Mouse (Mus musculus): ENCODE data around the gene Tecpr2. TPM values are rescaled to one million over a fixed set of nuclear protein-coding genes. Genes with fewer than 3 reads are reported as not detected.

Tecpr2 gene
- polyA plus RNA-seq, 1 experiment from 2014 or later, result 5.7 TPM

DNA sequence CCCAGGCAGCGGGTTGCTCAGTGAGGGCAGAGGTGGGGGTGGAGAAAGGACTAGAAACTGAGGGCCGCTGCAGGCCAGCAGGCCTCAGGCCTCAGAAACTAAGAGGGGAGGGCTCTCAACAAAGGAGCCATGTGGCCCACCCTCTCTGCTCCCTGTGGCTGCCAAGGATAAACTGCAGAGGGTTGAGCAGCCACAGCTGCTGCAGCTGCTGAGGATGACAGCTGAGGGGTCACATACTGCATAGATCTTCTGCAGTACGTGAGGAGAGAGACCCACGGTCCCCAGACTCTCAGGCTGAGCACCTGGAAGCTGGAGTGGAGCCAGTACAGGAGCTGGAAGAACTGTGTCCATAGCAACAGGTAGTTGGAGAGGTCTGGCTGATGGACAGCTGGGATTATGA is 95.5 kb downstream of the Tecpr2 start:
- H3K9me3 ChIP-seq, result no peaks in the 10 kb centered on the region
- H3K9ac ChIP-seq, result no peak overlapping the region
- no peak overlapping the region for H3K27ac ChIP-seq
- H3K36me3 ChIP-seq, result no peaks in the 10 kb centered on the region
- 69% methylated on average over 4 of the region's 4 CpGs for WGBS
- ATAC-seq (ENCODE audit: insufficient number of reproducible peaks, insufficient read depth, low FRiP score, low TSS enrichment), result peak; percentile 28; the same call in 1 of the 2 replicates
- H3K4me1 ChIP-seq, result no peaks in the 10 kb centered on the region
- no peak overlapping the region for H3K4me2 ChIP-seq (replicated peaks)
- H3K4me3 ChIP-seq, result no peak overlapping the region
- no peaks in the 10 kb centered on the region; the same call in 1 of the 2 replicates for H3K27me3 ChIP-seq

DNA sequence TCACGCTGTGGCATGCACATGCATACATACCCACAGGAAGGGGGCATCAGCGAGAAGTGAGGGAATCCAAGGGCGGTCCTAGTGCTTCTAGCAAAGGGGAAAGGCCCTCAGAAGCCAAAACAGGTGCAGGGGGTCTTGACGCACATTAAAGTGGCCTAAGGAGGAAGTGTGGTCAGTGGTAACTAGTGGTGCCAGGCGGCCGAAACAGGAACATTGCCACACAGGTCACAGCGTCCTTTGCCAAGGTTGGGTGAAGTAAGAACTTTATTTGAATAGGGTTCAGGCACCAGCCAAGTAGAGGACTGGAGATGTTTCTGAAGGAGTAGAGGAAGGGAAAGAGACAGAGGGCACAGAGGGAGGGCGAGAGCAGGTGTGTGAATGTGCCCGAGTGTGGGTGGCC is 96.1 kb downstream of the Tecpr2 start:
- Histone ChIP-seq H3K27me3 (no peaks in the 10 kb centered on the region; the same call in 1 of the 2 replicates), H3K9ac (no peak overlapping the region), H3K9me3 (no peaks in the 10 kb centered on the region), H3K36me3 (no peaks in the 10 kb centered on the region), H3K4me3 (no peak overlapping the region), H3K4me1 (no peaks in the 10 kb centered on the region), H3K4me2 (replicated peaks) (no peak overlapping the region), H3K27ac (no peak overlapping the region)
- no peak for ATAC-seq (ENCODE audit: insufficient number of reproducible peaks, insufficient read depth, low FRiP score, low TSS enrichment)
- WGBS, result 85% methylated on average over 9 of the region's 9 CpGs

DNA sequence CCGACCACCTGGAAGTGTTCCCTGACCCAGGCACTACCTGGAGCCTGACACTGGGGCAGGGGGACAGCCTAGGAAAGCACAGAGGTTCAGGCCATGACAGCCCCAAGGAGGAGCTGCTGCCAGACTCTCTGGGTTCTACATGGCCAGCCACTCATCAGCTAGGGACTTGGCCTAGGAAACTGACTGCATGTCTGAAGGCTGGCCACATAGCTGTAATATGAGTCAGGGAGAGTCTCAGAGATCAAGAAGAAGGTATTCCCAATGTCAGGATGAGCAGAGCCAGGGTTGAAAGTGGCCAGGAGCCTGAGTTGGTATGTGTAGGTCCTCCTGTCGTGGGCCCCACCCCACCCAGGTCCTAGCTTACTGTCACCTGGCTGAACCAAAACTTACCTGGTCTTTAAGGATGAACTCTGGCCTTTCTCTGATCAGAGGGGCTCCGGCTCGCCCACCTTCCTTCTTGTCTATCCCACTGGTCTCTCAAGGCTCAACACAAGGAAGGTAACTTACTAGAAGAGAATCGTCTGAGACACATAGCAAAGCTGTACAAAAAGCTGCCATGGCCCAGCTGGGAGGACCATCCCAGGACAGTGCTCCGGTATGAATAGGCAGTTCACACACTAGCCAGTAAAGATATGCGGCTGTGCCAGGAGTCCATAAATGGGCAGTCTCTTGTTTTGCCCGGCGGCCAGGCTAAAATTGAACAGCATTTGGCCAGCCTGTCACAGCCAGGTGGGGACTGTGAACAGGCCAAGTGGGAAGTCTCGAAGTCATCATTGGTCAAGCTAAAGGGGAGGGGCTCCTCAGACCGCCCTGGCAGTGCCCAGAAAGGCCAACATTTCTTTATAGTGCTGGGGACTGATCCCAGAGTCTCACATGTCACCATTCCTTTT is 97.7 kb downstream of the Tecpr2 start:
- Histone ChIP-seq H3K4me3 (no peak overlapping the region), H3K27me3 (no peaks in the 10 kb centered on the region), H3K9ac (no peak overlapping the region), H3K4me2 (replicated peaks) (no peak overlapping the region), H3K9me3 (no peaks in the 10 kb centered on the region), H3K27ac (no peak overlapping the region), H3K36me3 (no peaks in the 10 kb centered on the region), H3K4me1 (no peaks in the 10 kb centered on the region)
- 84% methylated on average over 11 of the region's 11 CpGs for WGBS
- ATAC-seq (ENCODE audit: insufficient number of reproducible peaks, insufficient read depth, low FRiP score, low TSS enrichment), result no peak

DNA sequence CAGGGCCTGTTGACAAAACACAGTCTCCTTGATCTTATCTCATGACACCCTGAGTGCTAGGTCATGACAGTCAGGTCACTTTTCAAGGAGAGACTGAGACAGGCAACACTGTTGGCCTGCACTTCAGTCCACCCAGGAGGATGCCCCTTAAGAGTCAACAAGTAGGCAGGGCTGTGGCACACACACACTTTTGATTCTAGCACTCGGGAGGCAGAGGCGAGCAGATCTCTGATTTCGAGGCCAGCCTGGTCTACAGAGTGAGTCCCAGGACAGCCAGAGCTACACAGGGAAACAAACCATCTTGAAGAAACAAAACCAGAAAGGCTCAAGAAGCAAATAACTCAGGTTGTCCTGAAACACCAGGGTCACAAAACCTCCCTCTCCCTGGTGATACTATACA is 100.3 kb downstream of the Tecpr2 start:
- no peaks in the 10 kb centered on the region for H3K36me3 ChIP-seq
- H3K27ac ChIP-seq, result no peak overlapping the region
- 88% methylated on average over 3 of the region's 3 CpGs for WGBS
- H3K4me2 ChIP-seq (replicated peaks), result no peak overlapping the region
- no peak overlapping the region for H3K4me3 ChIP-seq
- H3K9me3 ChIP-seq, result no peaks in the 10 kb centered on the region
- peaks cover 4% of the 10 kb centered on the region; the same call in 1 of the 2 replicates for H3K4me1 ChIP-seq
- H3K27me3 ChIP-seq, result no peaks in the 10 kb centered on the region
- H3K9ac ChIP-seq, result no peak overlapping the region
- ATAC-seq (ENCODE audit: insufficient number of reproducible peaks, insufficient read depth, low FRiP score, low TSS enrichment), result no peak

DNA sequence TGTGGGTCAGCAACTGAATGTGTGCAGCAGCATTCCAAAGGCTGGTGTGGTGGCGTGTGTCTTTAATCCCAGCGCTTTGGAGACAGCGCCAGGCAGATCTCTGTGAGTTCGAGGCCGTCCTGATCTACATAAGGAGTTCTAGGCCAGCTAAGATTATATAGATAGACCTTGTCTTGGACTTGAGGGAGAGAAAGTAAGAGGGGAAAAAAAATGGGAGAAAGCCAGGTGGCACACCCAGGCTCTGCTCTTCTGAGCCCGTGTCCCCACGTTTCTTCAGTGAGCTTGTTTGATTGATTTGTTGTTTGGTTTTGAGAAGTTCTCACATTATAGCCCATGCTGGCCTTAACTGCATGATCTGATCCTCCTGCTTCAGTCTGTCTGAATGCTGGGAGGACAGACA is 101.4 kb downstream of the Tecpr2 start:
- no peak overlapping the region for H3K27ac ChIP-seq
- H3K4me2 ChIP-seq (replicated peaks), result no peak overlapping the region
- WGBS, result 93% methylated on average over 7 of the region's 7 CpGs
- H3K27me3 ChIP-seq, result no peaks in the 10 kb centered on the region
- no peak for ATAC-seq (ENCODE audit: insufficient number of reproducible peaks, insufficient read depth, low FRiP score, low TSS enrichment)
- H3K36me3 ChIP-seq, result no peaks in the 10 kb centered on the region
- H3K9ac ChIP-seq, result no peak overlapping the region
- H3K4me1 ChIP-seq, result peaks cover 8% of the 10 kb centered on the region; the same call in 1 of the 2 replicates
- no peaks in the 10 kb centered on the region for H3K9me3 ChIP-seq
- no peak overlapping the region for H3K4me3 ChIP-seq

DNA sequence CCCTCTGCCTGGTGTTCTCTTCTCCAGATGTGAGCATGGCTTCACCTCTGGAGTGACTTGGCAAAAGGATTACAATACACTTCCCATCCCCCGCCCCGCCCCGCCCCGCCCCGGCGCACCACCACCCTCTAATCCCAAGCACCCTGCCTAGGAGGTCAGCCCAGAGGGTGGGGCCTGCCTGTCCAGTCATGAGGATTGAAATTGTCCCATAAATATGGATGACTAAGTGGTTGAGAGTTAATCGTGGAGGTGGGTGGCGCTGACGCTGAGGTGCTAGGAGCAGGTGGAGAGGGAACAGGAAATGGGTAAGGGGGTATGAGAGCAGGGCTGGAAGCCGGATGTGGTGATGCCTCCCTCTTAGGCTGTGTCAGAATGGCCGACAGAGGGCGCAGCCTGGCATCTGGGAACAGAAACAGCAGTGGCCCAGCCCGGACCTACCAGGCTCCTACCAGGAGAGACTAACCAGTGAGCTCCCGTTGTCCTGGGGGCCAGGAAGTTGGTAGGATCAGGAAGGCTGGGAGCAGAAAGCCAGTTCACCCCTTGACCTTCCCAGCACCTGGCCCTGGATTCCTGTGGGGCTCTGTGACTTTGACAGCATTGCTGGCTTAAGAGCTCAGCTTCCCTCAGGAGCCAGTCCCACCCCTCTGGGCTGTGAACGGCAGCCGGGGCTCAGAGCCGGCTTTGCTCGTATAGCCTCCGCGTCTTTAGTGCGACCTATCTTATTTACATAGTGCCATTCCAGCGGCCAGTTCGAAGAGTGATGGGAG is 102.5 kb downstream of the Tecpr2 start:
- Histone ChIP-seq H3K27me3 (no peaks in the 10 kb centered on the region), H3K9ac (peak overlapping the region; percentile 58), H3K4me1 (peaks cover 8% of the 10 kb centered on the region; the same call in 1 of the 2 replicates), H3K36me3 (no peaks in the 10 kb centered on the region), H3K27ac (peak overlapping the region; percentile 60; the same call in 1 of the 2 replicates), H3K4me2 (replicated peaks) (peak overlapping the region; percentile 59), H3K9me3 (no peaks in the 10 kb centered on the region), H3K4me3 (peak overlapping the region; percentile 48)
- peak; percentile 92 for ATAC-seq (ENCODE audit: insufficient number of reproducible peaks, insufficient read depth, low FRiP score, low TSS enrichment)
- 3% methylated on average over 23 of the region's 23 CpGs for WGBS

DNA sequence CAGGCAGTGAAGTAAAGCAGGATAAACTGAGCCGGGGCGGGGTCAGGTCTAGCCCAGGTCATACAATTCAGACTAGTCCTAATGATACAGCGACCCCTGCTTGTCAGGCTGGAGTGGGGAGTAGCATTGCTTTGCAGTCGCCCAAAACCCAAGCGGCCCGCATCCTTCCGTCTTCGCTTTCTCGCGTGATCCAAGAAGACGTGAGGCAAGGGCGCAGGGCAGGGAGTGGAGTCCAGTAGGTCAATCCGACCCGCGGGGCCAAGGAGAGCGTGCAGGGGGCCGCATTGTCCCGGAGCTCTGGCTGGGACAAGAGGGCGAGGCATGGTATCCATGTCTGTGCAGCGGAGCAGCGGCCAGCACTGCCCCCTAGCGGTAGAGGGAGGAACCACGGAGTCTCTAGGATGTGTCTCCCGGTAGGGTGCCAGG is 103.1 kb downstream of the Tecpr2 start:
- H3K4me3 ChIP-seq, result peak overlapping the region; percentile 48
- under 1% methylated on average over 24 of the region's 24 CpGs for WGBS

DNA sequence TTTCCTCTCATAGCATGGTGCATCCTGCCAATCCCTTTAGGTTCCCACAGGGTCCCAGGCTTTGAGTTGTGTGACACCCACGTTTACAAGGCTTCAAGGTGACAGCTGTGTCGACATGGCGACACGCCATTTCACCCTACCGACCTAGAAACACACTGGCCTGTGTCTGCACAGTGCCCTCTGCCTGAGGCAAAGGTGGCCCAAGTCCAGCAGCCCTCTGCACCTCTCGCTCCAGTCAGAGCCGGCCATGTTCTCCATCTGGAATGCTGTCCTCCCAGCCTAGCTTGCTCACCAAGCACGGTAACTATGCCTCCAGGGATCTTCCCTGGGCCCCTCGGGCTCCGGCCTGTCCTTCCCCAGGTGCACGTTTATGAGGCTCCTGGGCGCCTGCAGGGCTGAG is 103.7 kb downstream of the Tecpr2 start:
- ATAC-seq (ENCODE audit: insufficient number of reproducible peaks, insufficient read depth, low FRiP score, low TSS enrichment), result no peak
- Histone ChIP-seq H3K4me2 (replicated peaks) (peak overlapping the region; percentile 59), H3K4me3 (peak overlapping the region; percentile 48), H3K36me3 (no peaks in the 10 kb centered on the region), H3K4me1 (peaks cover 8% of the 10 kb centered on the region; the same call in 1 of the 2 replicates), H3K9ac (no peak overlapping the region), H3K9me3 (0 out of 2 replicates have a peak, but pooled peaks cover 2% of the 10 kb centered on the region), H3K27me3 (no peaks in the 10 kb centered on the region), H3K27ac (no peak overlapping the region)
- 79% methylated on average over 12 of the region's 12 CpGs for WGBS

More for the DNA sequence above, 103.1 kb downstream of the Tecpr2 start:
- Histone ChIP-seq H3K9me3 (no peaks in the 10 kb centered on the region), H3K4me2 (replicated peaks) (peak overlapping the region; percentile 59), H3K27me3 (no peaks in the 10 kb centered on the region), H3K27ac (peak overlapping the region; percentile 60; the same call in 1 of the 2 replicates), H3K4me1 (peaks cover 8% of the 10 kb centered on the region; the same call in 1 of the 2 replicates), H3K9ac (peak overlapping the region; percentile 58), H3K36me3 (no peaks in the 10 kb centered on the region)
- peak; percentile 76 for ATAC-seq (ENCODE audit: insufficient number of reproducible peaks, insufficient read depth, low FRiP score, low TSS enrichment)

DNA sequence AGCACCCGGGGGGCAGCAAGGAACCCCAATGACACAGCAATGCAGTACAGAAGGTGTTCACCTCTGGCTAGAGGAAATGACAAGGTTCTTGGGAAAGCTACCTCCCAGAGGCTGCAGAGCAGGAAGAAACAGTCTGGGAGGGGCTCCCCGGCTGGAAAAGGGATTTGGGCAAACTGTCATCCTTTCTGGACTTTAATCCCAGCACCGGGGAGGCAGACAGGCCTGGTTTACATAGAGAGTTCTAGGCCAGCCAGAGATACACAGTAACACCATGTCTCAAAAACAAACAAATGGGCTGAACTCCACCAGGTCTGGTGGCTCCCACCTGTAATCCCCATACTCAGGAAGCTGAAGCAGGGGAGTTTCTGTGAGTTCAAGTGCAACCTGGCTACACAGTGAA is 104.2 kb downstream of the Tecpr2 start:
- Histone ChIP-seq H3K4me2 (replicated peaks) (no peak overlapping the region), H3K36me3 (no peaks in the 10 kb centered on the region), H3K4me3 (no peak overlapping the region), H3K9me3 (0 out of 2 replicates have a peak, but pooled peaks cover 7% of the 10 kb centered on the region), H3K9ac (no peak overlapping the region), H3K27me3 (no peaks in the 10 kb centered on the region), H3K4me1 (peaks cover 8% of the 10 kb centered on the region; the same call in 1 of the 2 replicates), H3K27ac (no peak overlapping the region)
- no peak for ATAC-seq (ENCODE audit: insufficient number of reproducible peaks, insufficient read depth, low FRiP score, low TSS enrichment)
- WGBS, result 88% methylated on average over 3 of the region's 3 CpGs

DNA sequence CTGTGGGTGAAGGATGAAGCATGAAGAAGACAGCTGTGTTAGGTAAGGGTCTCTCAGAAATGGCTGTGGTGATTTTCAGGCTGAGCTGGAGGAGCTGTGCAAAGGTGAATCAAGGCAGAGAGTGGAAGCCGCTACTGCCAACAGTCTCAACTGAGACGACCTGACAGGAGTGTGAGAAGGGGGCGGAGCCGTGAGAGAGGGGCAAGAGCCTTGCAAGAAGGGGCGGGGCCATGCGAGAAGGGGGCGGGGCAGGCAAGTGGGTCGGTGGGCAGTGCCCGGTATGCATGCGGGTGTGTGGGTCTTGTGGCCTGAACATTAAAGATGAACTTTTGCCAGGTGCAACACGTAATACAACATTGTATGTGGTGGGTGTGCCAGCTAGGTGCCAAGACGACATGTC is 105.6 kb downstream of the Tecpr2 start:
- ATAC-seq (ENCODE audit: insufficient number of reproducible peaks, insufficient read depth, low FRiP score, low TSS enrichment), result no peak
- 45% methylated on average over 12 of the region's 12 CpGs for WGBS

DNA sequence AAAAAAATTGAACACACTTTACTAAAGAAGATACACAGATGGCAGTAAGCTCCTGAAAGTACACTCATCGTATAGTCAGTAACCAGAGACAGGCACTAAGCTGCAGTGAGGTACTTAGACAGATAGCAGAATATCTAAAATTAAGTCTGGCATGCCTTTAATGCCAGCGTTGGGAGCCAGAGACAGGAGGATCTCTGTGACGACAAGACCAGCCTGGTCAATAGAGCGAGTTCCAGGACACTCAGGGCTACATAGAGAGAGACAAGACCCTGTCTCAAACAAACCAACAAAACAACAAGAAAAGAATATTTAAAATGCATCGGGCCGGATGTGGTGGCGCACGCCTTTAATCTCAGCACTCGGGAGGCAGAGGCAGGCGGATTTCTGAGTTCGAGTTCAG is 109.0 kb downstream of the Tecpr2 start:
- no peak overlapping the region for H3K4me3 ChIP-seq
- 96% methylated on average over 11 of the region's 11 CpGs for WGBS
- H3K9me3 ChIP-seq, result 0 out of 2 replicates have a peak, but pooled peaks cover 7% of the 10 kb centered on the region
- H3K4me2 ChIP-seq (replicated peaks), result no peak overlapping the region
- H3K36me3 ChIP-seq, result no peaks in the 10 kb centered on the region
- H3K9ac ChIP-seq, result no peak overlapping the region
- H3K27me3 ChIP-seq, result no peaks in the 10 kb centered on the region
- no peak for ATAC-seq (ENCODE audit: insufficient number of reproducible peaks, insufficient read depth, low FRiP score, low TSS enrichment)
- H3K4me1 ChIP-seq, result peaks cover 3% of the 10 kb centered on the region; the same call in 1 of the 2 replicates
- H3K27ac ChIP-seq, result no peak overlapping the region

More for the DNA sequence above, 105.6 kb downstream of the Tecpr2 start:
- no peak overlapping the region for H3K9ac ChIP-seq
- H3K4me2 ChIP-seq (replicated peaks), result no peak overlapping the region
- no peaks in the 10 kb centered on the region for H3K27me3 ChIP-seq
- no peaks in the 10 kb centered on the region for H3K36me3 ChIP-seq
- no peak overlapping the region for H3K27ac ChIP-seq
- H3K4me3 ChIP-seq, result no peak overlapping the region
- H3K4me1 ChIP-seq, result peaks cover 8% of the 10 kb centered on the region; the same call in 1 of the 2 replicates
- 0 out of 2 replicates have a peak, but pooled peaks cover 7% of the 10 kb centered on the region for H3K9me3 ChIP-seq
